Mouse (Mus musculus) liver, embryonic 13.5 days (tissue): Measurements from ENCODE around the gene Asxl1. TPM values are rescaled to one million over a fixed set of nuclear protein-coding genes. Genes with fewer than 3 reads are reported as not detected.
"Not testable (repeated sequence)": the region's sequence is repeated elsewhere in the genome, so short reads cannot be mapped to it uniquely, and the experiment has no call there.

Experiments used
- ATAC-seq: fragments of 200-750 bp; cut with Nextera tagmentation; 2 replicates; pipeline ENCODE4 v1.8.0; 2017; ENCODE audit warnings: low read depth, mild to moderate bottlenecking, moderate number of reproducible peaks, moderate library complexity
- DNase-seq: peaks from one replicate; pipeline ENCODE4 v3.0.0; 2022
- H3K27ac ChIP-seq: fragments of 300-500 bp; sonication (generic); 2 replicates; pipeline ENCODE4 v1.5.1; 2015; ENCODE audit warnings: moderate library complexity, mild to moderate bottlenecking, inconsistent platforms
- H3K27me3 ChIP-seq: fragments of 300-500 bp; sonication (generic); 2 replicates; pipeline ENCODE4 v1.6.1; 2015; ENCODE audit warnings: mild to moderate bottlenecking, inconsistent platforms
- H3K36me3 ChIP-seq: fragments of 300-500 bp; sonication (generic); 2 replicates; pipeline ENCODE4 v1.6.1; 2015; ENCODE audit warnings: mild to moderate bottlenecking, inconsistent platforms
- H3K4me1 ChIP-seq: fragments of 300-500 bp; sonication (generic); replicated peaks from 2 replicates; pipeline ENCODE4 v1.6.1; 2015; ENCODE audit warnings: inconsistent platforms
- H3K4me2 ChIP-seq: fragments of 300-500 bp; sonication (generic); 2 replicates; pipeline ENCODE4 v1.6.1; 2015; ENCODE audit warnings: inconsistent platforms, mild to moderate bottlenecking, moderate library complexity
- H3K4me3 ChIP-seq: fragments of 300-500 bp; sonication (generic); replicated peaks from 2 replicates; pipeline ENCODE4 v1.5.1; 2015; ENCODE audit warnings: mild to moderate bottlenecking, inconsistent platforms
- H3K9ac ChIP-seq: fragments of 300-500 bp; sonication (generic); 2 replicates; pipeline ENCODE4 v1.6.1; 2015; ENCODE audit warnings: mild to moderate bottlenecking, inconsistent platforms
- H3K9me3 ChIP-seq: fragments of 300-500 bp; sonication (generic); replicated peaks from 2 replicates; pipeline ENCODE4 v1.6.1; 2016; ENCODE audit warnings: inconsistent platforms
- WGBS: fragments of 180-500 bp; shearing (Covaris S2); methylation state at CpG from one replicate; pipeline ENCODE4 v1.1.7; 2015; ENCODE audit not compliant: insufficient replicate concordance; 5-methylcytosine and 5-hydroxymethylcytosine counted together
- polyA plus RNA-seq: library from polyadenylated mRNA; unstranded; fragments of >200 nt; fragmentation: Nextera tagmentation; extraction: Ambion mirVana; gene quantifications from 2 replicates; pipeline ENCODE4 v1.2.1, GENCODE M21; 2015

Asxl1 gene
- polyA plus RNA-seq, 1 experiment from 2014 or later = 5.9 TPM

DNA sequence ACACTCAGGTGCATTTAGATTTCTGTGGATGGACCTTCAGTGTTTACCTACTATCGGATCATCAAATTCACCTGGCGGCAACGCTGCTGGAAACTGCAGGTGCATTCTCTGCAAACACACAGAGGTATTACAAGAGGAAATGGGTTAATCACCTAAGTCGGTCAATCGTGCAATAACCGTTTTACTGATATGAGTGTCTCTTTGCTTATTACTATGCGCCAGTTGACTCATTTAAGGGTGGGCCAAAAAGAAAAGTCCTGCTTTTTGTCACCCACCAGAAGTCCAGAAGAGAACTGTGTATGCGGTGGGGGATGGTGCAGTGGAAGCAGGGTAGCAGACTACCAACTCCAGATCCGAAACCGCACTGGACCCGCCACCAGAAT lies 567 bp upstream of the Asxl1 start:
- H3K4me1 ChIP-seq = peaks cover 63% of the 10 kb centered on the region
- no peaks in the 10 kb centered on the region for H3K27me3 ChIP-seq
- peak overlapping the region; percentile 92 for H3K4me3 ChIP-seq
- no peaks in the 10 kb centered on the region for H3K9me3 ChIP-seq
- H3K4me2 ChIP-seq = peak overlapping the region; percentile 70
- ATAC-seq (no peak), DNase-seq (no peak)
- peak overlapping the region; percentile 97 for H3K9ac ChIP-seq
- H3K36me3 ChIP-seq = peaks cover 5% of the 10 kb centered on the region; the same call in 1 of the 2 replicates
- peak overlapping the region; percentile 96 for H3K27ac ChIP-seq
- WGBS = 6% methylated on average over 11 of the region's 11 CpGs

DNA sequence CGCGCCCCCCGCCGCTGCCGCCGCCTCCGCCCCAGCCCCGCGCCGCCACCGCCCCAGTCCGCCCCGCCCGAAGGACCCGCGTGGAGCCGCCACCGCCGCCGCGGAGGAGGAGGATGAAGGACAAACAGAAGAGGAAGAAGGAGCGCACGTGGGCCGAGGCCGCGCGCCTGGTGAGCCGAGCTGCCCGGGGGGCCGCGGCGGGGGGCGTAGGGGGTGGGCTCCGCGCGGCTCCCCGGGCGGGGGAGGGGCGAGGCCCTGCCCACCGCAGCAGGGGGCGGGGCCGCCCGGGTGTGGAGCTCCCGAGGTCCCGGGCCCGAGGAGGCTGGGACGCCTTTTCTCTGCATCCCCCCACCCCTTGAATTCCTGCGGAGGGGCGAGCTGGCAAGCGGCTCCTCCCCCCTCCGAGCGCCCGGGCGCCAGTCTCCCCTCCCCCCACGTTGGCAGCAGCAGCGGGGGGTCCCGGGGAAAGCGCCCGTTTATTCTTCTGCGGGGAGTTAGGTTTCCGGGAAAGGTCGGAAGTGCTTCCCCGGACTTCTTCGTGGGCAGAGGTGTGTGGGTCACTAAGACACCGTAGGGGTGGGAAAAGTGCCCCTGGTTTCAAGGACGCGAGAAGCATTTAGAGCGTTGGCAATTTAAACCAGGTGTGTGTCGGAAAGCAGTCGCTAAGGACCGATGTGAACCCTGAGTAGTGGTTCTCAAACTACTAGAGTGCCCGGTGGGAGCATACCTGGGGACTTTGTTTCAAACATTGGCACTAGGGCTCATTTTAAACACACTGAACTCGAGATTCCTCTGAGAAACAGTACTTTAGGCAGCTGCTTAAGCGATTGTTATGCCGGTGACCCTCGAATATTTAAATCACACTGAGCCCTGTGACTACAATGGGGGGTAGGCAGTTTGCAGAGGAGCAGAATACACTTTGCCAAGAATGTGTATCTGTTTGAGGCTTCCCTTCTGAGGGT lies 873 bp downstream of the Asxl1 start:
- under 1% methylated on average over 56 of the region's 76 CpGs for WGBS
- Histone ChIP-seq H3K9me3 (no peaks in the 10 kb centered on the region), H3K4me3 (peak overlapping the region; percentile 92), H3K9ac (peak overlapping the region; percentile 97), H3K27ac (peak overlapping the region; percentile 96), H3K27me3 (no peaks in the 10 kb centered on the region), H3K4me1 (peaks cover 77% of the 10 kb centered on the region), H3K36me3 (peaks cover 5% of the 10 kb centered on the region; the same call in 1 of the 2 replicates), H3K4me2 (peak overlapping the region; percentile 70)
- ATAC-seq (peak; percentile 42), DNase-seq (peak; percentile 58)

DNA sequence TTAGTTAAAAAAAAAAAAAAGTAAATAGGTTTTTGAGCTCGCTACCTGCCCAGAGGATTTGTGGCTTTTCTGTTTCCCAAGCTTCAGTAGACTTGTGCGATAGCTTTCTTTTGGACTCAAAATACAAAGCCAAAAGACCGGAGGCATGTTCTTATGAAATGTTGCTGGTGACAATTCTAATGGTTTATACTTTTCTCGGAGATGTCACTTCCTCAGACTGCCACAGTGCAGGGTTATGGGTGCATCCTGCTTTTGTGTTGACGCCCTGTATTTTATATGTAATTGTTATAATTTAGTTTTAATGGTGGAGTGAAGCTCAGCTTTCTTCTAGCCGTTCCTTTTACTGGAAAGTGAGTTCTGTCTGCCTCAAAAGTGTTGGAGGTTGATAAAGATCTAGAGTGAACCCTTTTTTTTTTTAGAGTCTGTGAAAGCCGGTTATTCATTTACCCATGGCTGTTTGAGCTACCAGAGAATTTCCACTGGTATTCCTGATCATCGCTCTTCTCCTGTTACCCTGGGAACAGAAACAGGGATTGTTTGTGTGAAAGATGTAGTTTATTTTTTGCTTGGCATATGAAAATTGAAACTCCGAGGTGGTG lies 1.7 kb downstream of the Asxl1 start:
- peaks cover 7% of the 10 kb centered on the region for H3K36me3 ChIP-seq
- 3% methylated on average over 9 of the region's 9 CpGs for WGBS
- peak overlapping the region; percentile 97 for H3K9ac ChIP-seq
- ATAC-seq (no peak), DNase-seq (no peak)
- peaks cover 78% of the 10 kb centered on the region for H3K4me1 ChIP-seq
- H3K4me2 ChIP-seq = peak overlapping the region; percentile 70
- peak overlapping the region; percentile 96 for H3K27ac ChIP-seq
- H3K9me3 ChIP-seq = no peaks in the 10 kb centered on the region
- peak overlapping the region; percentile 92 for H3K4me3 ChIP-seq
- H3K27me3 ChIP-seq = no peaks in the 10 kb centered on the region

DNA sequence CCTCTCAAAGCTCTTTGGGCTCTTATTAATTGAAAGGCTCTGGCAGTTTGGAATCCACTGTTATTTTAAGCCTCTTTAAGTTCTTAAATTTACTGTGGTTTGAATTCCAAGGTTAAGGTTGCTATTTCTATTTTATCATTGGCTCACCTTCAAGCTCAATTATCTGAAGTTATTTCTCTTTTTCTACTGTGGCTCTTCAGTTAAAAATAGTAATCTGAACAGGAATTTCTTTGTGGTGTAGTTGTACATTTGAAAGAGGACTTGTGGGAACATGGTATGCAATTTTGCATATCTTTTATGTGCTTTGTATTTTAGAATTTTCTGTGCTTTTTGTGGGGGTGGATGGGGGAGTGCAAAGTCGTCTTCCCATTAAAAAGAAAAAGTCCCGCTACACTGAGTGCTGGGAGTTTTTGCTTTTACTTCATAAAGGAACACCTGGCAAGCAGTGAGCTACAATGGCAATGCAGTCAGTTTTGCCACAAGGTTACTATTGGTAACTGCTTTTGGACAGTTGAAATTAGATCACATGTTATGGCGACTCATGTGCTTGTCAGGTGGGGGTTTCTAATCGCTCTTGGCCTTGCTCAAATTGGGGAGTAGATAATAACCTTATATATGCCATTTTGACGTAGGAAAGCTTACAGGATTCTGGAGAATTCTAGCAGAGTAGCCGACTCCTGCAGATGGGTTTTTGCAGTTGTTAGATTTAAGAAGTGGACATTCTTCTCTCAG lies 2.6 kb downstream of the Asxl1 start:
- H3K27ac ChIP-seq = peak overlapping the region; percentile 96
- H3K9ac ChIP-seq = peak overlapping the region; percentile 97
- H3K4me3 ChIP-seq = peak overlapping the region; percentile 92
- no peaks in the 10 kb centered on the region for H3K9me3 ChIP-seq
- H3K27me3 ChIP-seq = no peaks in the 10 kb centered on the region
- peak; percentile 27 for DNase-seq
- WGBS = 19% methylated on average over 6 of the region's 6 CpGs
- H3K4me2 ChIP-seq = peak overlapping the region; percentile 70
- H3K36me3 ChIP-seq = peaks cover 16% of the 10 kb centered on the region
- no peak for ATAC-seq
- peaks cover 68% of the 10 kb centered on the region for H3K4me1 ChIP-seq

DNA sequence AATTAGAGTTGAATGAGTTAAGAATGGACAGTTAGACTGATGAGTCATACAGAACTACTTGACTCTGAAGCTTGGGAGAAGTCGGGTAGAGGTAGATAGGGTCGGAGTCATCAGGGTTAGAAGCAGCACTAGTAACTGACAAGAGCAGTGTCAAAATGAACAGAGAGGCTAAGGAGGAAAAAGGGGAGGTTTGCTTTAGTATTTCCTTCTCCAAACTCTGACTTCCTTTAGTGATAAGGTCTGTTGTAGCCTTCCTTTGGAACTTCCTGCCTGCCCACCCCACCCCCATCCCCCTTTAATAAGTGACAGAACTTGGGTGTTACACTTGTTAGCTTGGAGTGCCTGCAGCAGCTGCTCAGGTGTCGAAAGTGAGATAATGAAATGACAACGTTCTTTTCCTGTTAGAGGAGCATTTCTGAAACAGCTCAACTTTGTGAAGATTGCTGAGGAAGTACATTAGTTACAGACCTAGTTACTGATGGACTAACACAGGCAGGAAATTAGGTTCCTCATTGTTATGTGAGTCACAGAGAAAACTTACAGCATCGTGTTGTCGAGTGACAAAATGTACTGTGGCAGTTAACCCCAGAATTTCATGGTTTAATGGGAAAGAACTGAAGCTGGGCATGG lies 5.0 kb downstream of the Asxl1 start:
- ATAC-seq (peak; percentile 52), DNase-seq (peak; percentile 46)
- peak overlapping the region; percentile 54 for H3K9ac ChIP-seq
- H3K27me3 ChIP-seq = no peaks in the 10 kb centered on the region
- H3K4me3 ChIP-seq = peak overlapping the region; percentile 23
- no peaks in the 10 kb centered on the region for H3K9me3 ChIP-seq
- H3K27ac ChIP-seq = peak overlapping the region; percentile 86
- peaks cover 34% of the 10 kb centered on the region for H3K36me3 ChIP-seq
- H3K4me1 ChIP-seq = peaks cover 50% of the 10 kb centered on the region
- peak overlapping the region; percentile 59 for H3K4me2 ChIP-seq
- 2% methylated on average over 6 of the region's 6 CpGs for WGBS

DNA sequence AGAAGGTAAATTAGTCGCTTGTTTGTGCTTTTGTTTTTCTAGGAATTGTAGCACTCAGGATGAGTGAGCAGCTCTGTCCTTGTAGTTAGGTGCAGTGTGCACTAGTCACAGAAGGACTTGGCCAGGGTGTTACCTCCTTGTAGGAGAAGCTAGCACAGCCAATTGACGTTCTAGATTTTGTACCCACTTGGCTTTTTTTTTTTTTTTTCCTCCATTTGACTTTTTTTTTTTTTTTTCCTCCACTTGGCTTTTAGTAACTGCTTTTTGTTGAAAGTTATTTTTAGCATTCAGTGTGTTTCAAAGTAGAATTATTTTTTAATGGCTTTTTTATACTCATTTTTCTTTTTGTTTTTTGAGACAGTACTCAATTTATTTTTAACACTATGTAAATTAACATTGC lies 9.0 kb downstream of the Asxl1 start:
- H3K36me3 ChIP-seq = peaks cover 69% of the 10 kb centered on the region
- peaks cover 26% of the 10 kb centered on the region for H3K4me1 ChIP-seq
- 73% methylated on average over 2 of the region's 2 CpGs for WGBS
- H3K4me3 ChIP-seq = no peak overlapping the region
- H3K9ac ChIP-seq = no peak overlapping the region
- no peak overlapping the region for H3K4me2 ChIP-seq
- H3K27me3 ChIP-seq = no peaks in the 10 kb centered on the region
- no peaks in the 10 kb centered on the region for H3K9me3 ChIP-seq
- DNase-seq (no peak), ATAC-seq (no peak)
- H3K27ac ChIP-seq = no peak overlapping the region

DNA sequence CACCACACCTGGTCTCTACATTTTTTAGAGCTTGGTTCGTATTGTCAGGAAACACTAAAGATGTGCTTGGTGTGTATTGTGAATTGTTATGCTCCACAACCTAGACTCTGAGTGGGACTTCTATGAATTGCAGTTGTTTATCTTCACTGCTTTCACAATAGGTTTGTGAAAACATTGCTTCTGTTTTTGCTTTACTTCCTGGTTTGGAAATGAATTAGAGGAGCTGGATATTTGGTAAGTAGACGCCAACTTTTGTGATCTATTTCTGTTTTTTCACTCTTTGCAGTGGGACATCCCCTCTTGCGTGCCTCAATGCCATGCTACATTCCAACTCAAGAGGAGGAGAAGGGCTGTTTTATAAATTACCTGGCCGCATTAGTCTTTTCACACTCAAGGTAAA lies 11.2 kb downstream of the Asxl1 start:
- Histone ChIP-seq H3K27me3 (no peaks in the 10 kb centered on the region), H3K4me1 (peaks cover 11% of the 10 kb centered on the region), H3K4me3 (no peak overlapping the region), H3K36me3 (peaks cover 82% of the 10 kb centered on the region), H3K27ac (peak overlapping the region; percentile 29; the same call in 1 of the 2 replicates), H3K9ac (no peak overlapping the region), H3K4me2 (no peak overlapping the region), H3K9me3 (no peaks in the 10 kb centered on the region)
- 88% methylated on average over 4 of the region's 4 CpGs for WGBS
- ATAC-seq (no peak), DNase-seq (no peak)

DNA sequence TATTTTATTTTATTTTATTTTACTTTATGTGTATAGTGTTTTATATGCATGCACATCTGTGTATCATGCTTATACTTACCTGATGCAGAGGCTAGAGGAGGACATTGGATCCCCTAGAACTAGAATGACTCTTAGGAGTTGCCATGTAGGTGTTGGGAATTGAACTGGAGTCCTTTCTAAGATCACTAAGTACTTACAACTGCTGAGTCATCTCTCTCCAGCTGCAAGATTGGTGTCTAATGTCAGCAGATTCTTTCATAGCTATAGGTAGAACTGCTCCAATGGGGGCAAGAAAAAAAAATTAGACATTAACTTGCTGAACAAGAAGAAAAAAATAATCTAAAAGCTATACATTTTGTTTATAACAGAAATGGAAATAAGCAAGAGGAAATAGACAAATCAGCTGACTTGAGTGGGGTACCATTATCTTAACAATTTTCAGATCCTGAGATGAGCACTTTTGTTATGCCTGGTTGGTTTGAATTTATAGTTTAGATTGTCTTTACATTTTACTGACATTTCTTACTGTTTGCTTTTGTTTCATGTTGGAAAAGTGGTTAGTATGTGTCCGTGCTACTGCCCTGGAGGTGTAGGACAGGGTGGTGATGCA lies 15.6 kb downstream of the Asxl1 start:
- DNase-seq (no peak), ATAC-seq (no peak)
- H3K4me1 ChIP-seq = peaks cover 7% of the 10 kb centered on the region
- WGBS = 97% methylated on average over 1 of the region's 1 CpGs
- H3K4me2 ChIP-seq = no peak overlapping the region
- H3K9me3 ChIP-seq = no peaks in the 10 kb centered on the region
- H3K4me3 ChIP-seq = no peak overlapping the region
- no peak overlapping the region for H3K9ac ChIP-seq
- peaks cover 82% of the 10 kb centered on the region for H3K36me3 ChIP-seq
- H3K27ac ChIP-seq = peak overlapping the region; percentile 43; the same call in 1 of the 2 replicates
- H3K27me3 ChIP-seq = no peaks in the 10 kb centered on the region

DNA sequence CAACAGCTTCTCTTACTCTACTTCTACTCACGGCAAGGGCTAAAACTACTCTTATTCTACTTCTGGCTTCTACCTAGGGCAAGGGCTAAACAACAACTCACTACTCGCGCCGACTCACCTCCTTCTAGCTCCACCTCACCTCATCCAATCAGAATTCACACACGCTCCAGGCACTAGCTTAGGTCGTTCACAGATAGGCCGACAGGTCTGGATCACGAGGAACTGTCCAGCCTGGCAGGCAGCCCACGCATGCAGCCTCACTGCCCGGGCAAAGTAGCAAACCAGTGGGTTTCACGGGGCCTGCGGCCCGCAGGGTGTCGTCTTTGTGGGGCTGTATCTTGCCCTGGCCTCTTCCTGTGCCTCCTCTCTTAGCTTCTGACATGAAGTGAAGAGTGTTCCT lies 18.9 kb downstream of the Asxl1 start:
- ATAC-seq, H3K4me3 ChIP-seq, H3K27ac ChIP-seq, H3K4me2 ChIP-seq, H3K9ac ChIP-seq, DNase-seq, H3K9me3 ChIP-seq, H3K4me1 ChIP-seq, H3K27me3 ChIP-seq: not testable (repeated sequence)
- peaks cover 80% of the 10 kb centered on the region for H3K36me3 ChIP-seq
- 82% methylated on average over 14 of the region's 14 CpGs for WGBS

DNA sequence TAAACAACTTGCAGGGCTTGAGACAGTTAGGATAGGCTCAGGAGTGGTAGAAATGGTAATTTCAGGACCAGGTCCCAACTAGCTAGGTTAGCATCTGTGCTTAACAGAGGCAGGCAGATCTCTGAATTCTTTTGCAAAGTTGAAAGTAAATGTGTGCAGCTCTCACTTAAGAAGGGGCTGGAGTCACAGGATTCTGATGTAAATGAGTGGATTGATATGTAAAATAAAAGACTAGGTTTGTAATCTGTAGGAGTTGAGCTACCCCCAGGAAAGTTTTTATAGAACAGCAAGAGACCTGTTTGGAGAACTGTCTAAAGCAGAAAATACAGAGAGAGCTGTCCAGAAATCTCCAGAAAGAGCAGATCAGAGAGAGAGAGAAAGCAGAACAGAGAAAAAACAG lies 25.2 kb downstream of the Asxl1 start:
- Histone ChIP-seq H3K9me3 (no peaks in the 10 kb centered on the region), H3K4me1 (peaks cover 12% of the 10 kb centered on the region), H3K27me3 (no peaks in the 10 kb centered on the region), H3K4me2 (no peak overlapping the region), H3K27ac (no peak overlapping the region), H3K9ac (no peak overlapping the region), H3K36me3 (peaks cover 32% of the 10 kb centered on the region), H3K4me3 (no peak overlapping the region)
- DNase-seq (no peak), ATAC-seq (no peak)
